Mouse (Mus musculus) adrenal gland, postnatal 25 days (tissue): ENCODE data around the gene Ltb. TPM values are rescaled to one million over a fixed set of nuclear protein-coding genes. Genes with fewer than 3 reads are reported as not detected.
A peak's percentile ranks its signal among the peaks of the same experiment; 100 is the strongest.

Experiments
- DNase-seq: peaks from one replicate; pipeline ENCODE4 v3.0.0; 2021; ENCODE audit warnings: mixed read lengths
- total RNA-seq: library from RNA; stranded (reverse); gene quantifications from 2 replicates; pipeline ENCODE4 v1.2.3, GENCODE M21; 2021

Gene Ltb
- total RNA-seq, 1 experiment from 2014 or later = 8.5 TPM

- DNase-seq = no peak
Observed at GRCm38 (mm10) chr17:35194844-35195630, 798 bp downstream of the Ltb start.

DNA sequence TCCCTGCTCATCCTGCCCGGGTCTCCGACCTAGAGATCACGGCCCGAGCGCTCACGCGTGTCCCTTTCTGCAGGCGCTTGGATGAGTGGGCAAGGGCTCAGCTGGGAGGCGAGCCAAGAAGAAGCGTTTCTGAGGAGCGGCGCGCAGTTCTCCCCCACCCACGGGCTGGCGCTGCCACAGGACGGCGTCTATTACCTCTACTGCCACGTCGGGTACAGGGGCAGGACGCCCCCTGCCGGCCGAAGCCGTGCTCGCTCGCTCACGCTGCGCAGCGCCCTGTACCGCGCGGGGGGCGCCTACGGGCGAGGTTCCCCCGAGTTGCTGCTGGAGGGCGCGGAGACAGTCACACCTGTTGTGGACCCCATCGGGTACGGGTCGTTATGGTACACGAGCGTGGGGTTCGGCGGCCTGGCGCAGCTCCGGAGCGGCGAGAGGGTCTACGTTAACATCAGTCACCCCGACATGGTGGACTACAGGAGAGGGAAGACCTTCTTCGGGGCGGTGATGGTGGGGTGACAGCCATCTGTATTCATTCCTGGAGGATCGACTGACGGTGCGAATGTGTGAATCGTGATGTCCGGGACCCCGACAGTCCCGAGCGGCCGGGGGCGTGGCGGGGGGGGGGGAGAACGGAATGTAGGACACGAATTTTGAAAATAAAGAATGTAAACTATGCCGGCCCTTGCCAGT is 1.5 kb downstream of the Ltb start:
- peak; percentile 86 for DNase-seq

GRCm38 (mm10) chr17:35196321-35196641 is 2.0 kb downstream of the Ltb start:
- DNase-seq = no peak

DNA sequence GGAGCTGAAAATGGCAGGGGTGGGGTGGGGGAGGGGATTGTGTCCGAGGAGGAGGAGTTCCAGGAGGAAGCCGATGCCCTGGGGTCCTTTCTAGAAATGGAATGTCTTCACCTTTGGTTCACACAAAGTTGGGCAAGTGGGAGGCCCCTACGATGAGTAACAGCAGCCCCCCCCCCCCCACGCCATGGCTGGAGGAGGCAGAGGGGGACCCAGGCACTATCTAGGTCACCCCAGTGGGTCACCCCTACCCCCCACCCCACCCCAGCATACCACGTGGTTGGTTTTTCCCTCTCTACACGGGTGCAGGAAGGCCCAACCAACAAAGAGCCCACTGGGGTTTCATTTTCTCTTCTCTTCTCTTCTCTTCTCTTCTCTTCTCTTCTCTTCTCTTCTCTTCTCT is 2.9 kb downstream of the Ltb start:
- no peak for DNase-seq

DNA sequence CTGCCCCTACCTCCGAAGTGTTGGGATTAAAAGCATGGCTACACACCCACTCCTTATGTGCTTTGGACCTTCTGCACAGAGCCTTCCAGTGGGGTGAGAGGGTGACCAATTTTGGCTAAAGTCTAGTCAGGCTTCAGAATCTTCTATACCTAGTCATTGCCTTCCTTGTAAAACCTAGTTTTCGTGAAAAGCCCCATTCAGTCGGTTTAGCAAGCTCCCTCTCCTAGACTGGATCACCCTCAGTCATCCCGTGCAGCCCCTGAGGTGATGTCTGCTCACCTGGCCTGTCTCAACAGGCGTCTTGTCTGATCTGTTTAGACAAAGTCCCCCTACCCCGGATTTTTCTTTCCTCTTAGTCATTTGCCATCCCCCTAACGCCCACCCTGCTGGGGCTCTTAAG is 3.8 kb downstream of the Ltb start:
- no peak for DNase-seq

DNA sequence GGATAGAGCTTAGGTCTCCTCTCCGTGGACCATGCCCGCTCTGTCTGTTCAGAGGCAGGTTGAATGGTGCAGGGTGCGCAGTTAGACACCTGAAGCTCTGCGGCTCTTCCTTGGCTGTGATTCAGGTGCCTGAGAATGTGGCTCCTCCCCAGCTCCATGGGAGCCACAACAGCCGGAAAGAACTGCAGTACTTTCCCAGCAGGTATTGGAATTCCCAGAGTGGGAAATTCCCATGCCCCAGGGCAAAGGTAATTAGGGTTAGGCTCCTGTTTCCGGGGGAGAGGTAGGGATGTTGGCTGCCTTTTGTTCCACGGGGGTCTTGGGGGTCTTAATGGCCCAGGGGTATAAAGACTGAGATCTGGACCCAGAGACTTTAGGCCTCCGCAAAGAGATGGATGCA is 4.7 kb downstream of the Ltb start:
- no peak for DNase-seq

GRCm38 (mm10) chr17:35200398-35200797 is 6.2 kb downstream of the Ltb start:
- no peak for DNase-seq

DNA sequence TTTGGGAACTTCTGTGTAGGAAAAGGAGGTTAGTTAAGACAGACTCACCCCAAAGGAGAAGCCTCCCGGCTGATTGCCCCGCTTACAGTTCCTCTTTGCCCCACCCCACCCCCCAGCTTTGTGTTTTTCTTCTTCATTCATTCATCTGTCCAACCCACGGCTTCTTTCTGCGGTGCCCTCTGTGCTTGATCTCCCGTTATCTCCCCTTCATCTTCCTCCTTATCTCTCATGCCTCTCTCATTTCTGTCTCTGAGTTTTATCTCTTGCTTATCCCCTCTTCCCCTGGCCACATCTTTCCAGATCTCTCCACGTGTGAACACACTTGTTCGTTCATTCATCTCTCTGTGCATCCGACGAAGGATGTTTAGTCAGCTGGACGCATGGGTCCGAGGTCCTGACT is 6.9 kb downstream of the Ltb start:
- no peak for DNase-seq

- DNase-seq = peak; percentile 33
Observed at GRCm38 (mm10) chr17:35201787-35202186, 7.5 kb downstream of the Ltb start, which contains the start of gene Tnf. Gene Tnf (minus strand): TSS chr17:35202007.

GRCm38 (mm10) chr17:35202442-35202841 is 8.2 kb downstream of the Ltb start:
- no peak for DNase-seq

- no peak for DNase-seq
Observed at GRCm38 (mm10) chr17:35204494-35205379, 10.5 kb downstream of the Ltb start, which contains the start of gene Lta. Gene Lta (minus strand): TSS chr17:35205351.

GRCm38 (mm10) chr17:35205380-35205769 is 11.1 kb downstream of the Ltb start:
- DNase-seq = no peak

- no peak for DNase-seq
Observed at GRCm38 (mm10) chr17:35209785-35210535, 15.7 kb downstream of the Ltb start.

GRCm38 (mm10) chr17:35210593-35210992 is 16.4 kb downstream of the Ltb start:
- DNase-seq = no peak

GRCm38 (mm10) chr17:35213071-35213470 is 18.8 kb downstream of the Ltb start:
- no peak for DNase-seq

DNA sequence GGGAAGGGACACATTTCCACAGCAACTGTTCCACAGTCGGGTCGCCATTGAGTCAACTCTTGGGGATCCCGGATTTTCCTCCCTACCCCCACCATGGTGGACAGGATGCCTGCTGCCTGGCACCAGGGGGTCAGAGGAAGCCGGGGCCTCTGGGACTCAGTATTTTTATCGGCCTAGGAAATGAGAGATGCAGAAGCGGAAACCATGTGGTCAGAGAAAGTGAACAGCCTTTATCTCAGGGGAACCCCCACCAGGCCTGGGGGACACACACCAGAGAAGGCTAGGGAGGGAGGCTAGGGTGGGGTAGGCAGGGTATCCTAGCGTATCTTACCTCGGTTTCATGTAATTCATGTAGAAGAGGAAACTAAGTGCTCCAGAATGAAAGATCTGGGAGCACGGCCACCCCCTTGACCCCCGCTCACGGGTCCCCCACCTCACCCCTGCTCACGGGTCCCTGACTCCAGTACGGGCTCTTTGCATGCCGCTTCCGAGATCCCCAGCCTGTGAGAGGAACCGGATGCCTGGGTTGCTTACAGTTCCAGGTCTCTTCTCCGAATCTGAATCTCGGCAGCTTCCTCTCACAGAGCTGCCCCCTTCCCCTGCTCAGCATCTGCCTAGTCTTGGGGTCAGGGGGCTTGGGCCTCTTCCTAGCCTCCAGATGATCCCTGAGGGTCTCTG is 24.4 kb downstream of the Ltb start:
- DNase-seq = no peak

GRCm38 (mm10) chr17:35219601-35220041 is 25.4 kb downstream of the Ltb start:
- no peak for DNase-seq

GRCm38 (mm10) chr17:35220156-35220952 is 26.1 kb downstream of the Ltb start, which contains the start of gene Gm16181:
Gene Gm16181 (plus strand): TSS chr17:35220834.
- no peak for DNase-seq

- DNase-seq = no peak
Observed at GRCm38 (mm10) chr17:35222299-35222698, 28.1 kb downstream of the Ltb start.

GRCm38 (mm10) chr17:35224641-35225040 is 30.4 kb downstream of the Ltb start:
- no peak for DNase-seq
